Mouse (Mus musculus) brain, embryonic 14.5 days (tissue): ENCODE results near the gene Chkb. TPM values are rescaled to one million over a fixed set of nuclear protein-coding genes. Genes with fewer than 3 reads are reported as not detected.

ENCODE experiments used
- DNase-seq: peaks from one replicate; pipeline ENCODE4 v3.0.0-alpha.2; 2011; ENCODE audit warnings: low read depth
- CTCF ChIP-seq: fragments of 200-500 bp; IDR thresholded peaks from 2 replicates; pipeline ENCODE4 v1.5.1; 2012; ENCODE audit warnings: inconsistent platforms, mild to moderate bottlenecking, moderate library complexity, borderline replicate concordance; ENCODE audit not compliant: insufficient read depth, insufficient read length; ENCODE audit errors: extremely low read depth
- POLR2A ChIP-seq: fragments of 200-500 bp; IDR thresholded peaks from 2 replicates; pipeline ENCODE4 v1.6.1; 2012; ENCODE audit warnings: mild to moderate bottlenecking, inconsistent platforms, borderline replicate concordance; ENCODE audit not compliant: poor library complexity, insufficient read depth, insufficient read length, severe bottlenecking; ENCODE audit errors: extremely low read depth
- polyA plus RNA-seq: library from polyadenylated mRNA; depleted of rRNA; stranded (reverse); fragments of >200 nt; gene quantifications from 2 replicates; pipeline ENCODE4 v1.2.3, GENCODE M21; 2012; rRNA removed

The Chkb gene
- polyA plus RNA-seq, 1 experiment, result 79.4 TPM

- DNase-seq, result no peak
- TF ChIP-seq POLR2A (no peak), CTCF (no peak)
Measured at GRCm38 (mm10) chr15:89384617-89385016, 45.1 kb downstream of the Chkb start, which contains the start of gene Klhdc7b. TSS of gene Klhdc7b (plus strand) at chr15:89384917.

- no peak for DNase-seq
- no peak for TF ChIP-seq POLR2A
Measured at GRCm38 (mm10) chr15:89379429-89379828, 50.3 kb downstream of the Chkb start.

GRCm38 (mm10) chr15:89378831-89379401 lies 50.8 kb downstream of the Chkb start, which contains the start of gene Odf3b:
TSS of gene Odf3b (minus strand) at chr15:89379282.
- DNase-seq, result peak; percentile 29
- no peak for TF ChIP-seq CTCF
- no peak for TF ChIP-seq POLR2A

- TF ChIP-seq CTCF (no peak), POLR2A (no peak)
- DNase-seq, result peak; percentile 5
Measured at GRCm38 (mm10) chr15:89377938-89378828, 51.5 kb downstream of the Chkb start.

- DNase-seq, result no peak
- no peak for TF ChIP-seq CTCF
- TF ChIP-seq POLR2A, result no peak
Measured at GRCm38 (mm10) chr15:89377362-89377761, 52.3 kb downstream of the Chkb start.

GRCm38 (mm10) chr15:89376957-89377356 lies 52.8 kb downstream of the Chkb start, which contains the start of gene Tymp:
TSS of gene Tymp (minus strand) at chr15:89377039.
- DNase-seq, result no peak
- TF ChIP-seq POLR2A (no peak), CTCF (no peak)

Other genes starting within 250 kb of the Chkb start
- 194 and 213 TPM in 2 replicates for gene Plxnb2, start 249.1 kb downstream of the Chkb start, polyA plus RNA-seq
- gene Dennd6b, start 233.4 kb downstream of the Chkb start, polyA plus RNA-seq, result 134 and 196 TPM in 2 replicates
- gene Ppp6r2, start 218.4 kb downstream of the Chkb start, polyA plus RNA-seq, result 129 and 168 TPM in 2 replicates
- gene Sbf1, start 114.6 kb downstream of the Chkb start, polyA plus RNA-seq, result 186 and 229 TPM in 2 replicates
- 0.11 TPM in 1 of 2 replicates, not detected in the other for gene Adm2, start 107.2 kb downstream of the Chkb start, polyA plus RNA-seq
- gene Miox, start 95.5 kb downstream of the Chkb start, polyA plus RNA-seq, result not detected in 2 replicates
- gene Lmf2, start 74.2 kb downstream of the Chkb start, polyA plus RNA-seq, result 26.5 and 32.5 TPM in 2 replicates
- 126 and 172 TPM in 2 replicates for gene Ncaph2, start 74.2 kb downstream of the Chkb start, polyA plus RNA-seq
- 30.7 and 37.2 TPM in 2 replicates for gene Sco2, start 56.1 kb downstream of the Chkb start, polyA plus RNA-seq
- 3.8 and 4.6 TPM in 2 replicates for gene Tymp, start 52.9 kb downstream of the Chkb start, polyA plus RNA-seq
- 2.4 and 3.2 TPM in 2 replicates for gene Odf3b, start 50.6 kb downstream of the Chkb start, polyA plus RNA-seq
- 0.01 TPM in 1 of 2 replicates, not detected in the other for gene Klhdc7b, start 45.0 kb downstream of the Chkb start, polyA plus RNA-seq
- gene Syce3, start 19.4 kb downstream of the Chkb start, polyA plus RNA-seq, result not detected in 2 replicates
- gene Cpt1b, start 4.0 kb downstream of the Chkb start, polyA plus RNA-seq, result 7.0 and 8.6 TPM in 2 replicates
- gene C730034F03Rik, start 319 bp downstream of the Chkb start, polyA plus RNA-seq, result 2.5 and 3.1 TPM in 2 replicates
- gene Gm44502, start 212 bp downstream of the Chkb start, polyA plus RNA-seq, result 0.34 and 1.3 TPM in 2 replicates
- gene Mapk8ip2, start 24.0 kb upstream of the Chkb start, polyA plus RNA-seq, result 87.2 and 99.5 TPM in 2 replicates
- 25.3 and 28.6 TPM in 2 replicates for gene Arsa, start 47.5 kb upstream of the Chkb start, polyA plus RNA-seq
- 31.2 and 41.5 TPM in 2 replicates for gene Shank3, start 69.7 kb upstream of the Chkb start, polyA plus RNA-seq
- 9.4 and 9.7 TPM in 2 replicates for gene Acr, start 138.4 kb upstream of the Chkb start, polyA plus RNA-seq
- 90.4 and 103 TPM in 2 replicates for gene Rabl2, start 162.0 kb upstream of the Chkb start, polyA plus RNA-seq